Mouse (Mus musculus) hindbrain, postnatal 0 days (tissue): ENCODE measurements around the gene Twist1. TPM values are rescaled to one million over a fixed set of nuclear protein-coding genes. Genes with fewer than 3 reads are reported as not detected.

ENCODE experiments used
- ATAC-seq: fragments of 200-750 bp; cut with Nextera tagmentation; 2 replicates; pipeline ENCODE4 v1.8.0; 2017; ENCODE audit warnings: mild to moderate bottlenecking, moderate TSS enrichment, moderate library complexity
- DNase-seq: peaks from one replicate; pipeline ENCODE4 v3.0.0-alpha.2; 2015; ENCODE audit warnings: low spot score
- H3K27ac ChIP-seq: fragments of 300-500 bp; sonication (generic); 2 replicates; pipeline ENCODE4 v1.5.1; 2014; ENCODE audit warnings: mild to moderate bottlenecking
- H3K27me3 ChIP-seq: fragments of 300-500 bp; sonication (generic); 2 replicates; pipeline ENCODE4 v1.6.1; 2014; ENCODE audit warnings: low read length, mixed read lengths; ENCODE audit not compliant: insufficient read depth
- H3K36me3 ChIP-seq: fragments of 300-500 bp; sonication (generic); 2 replicates; pipeline ENCODE4 v1.6.1; 2014; ENCODE audit warnings: low read length, mixed read lengths; ENCODE audit not compliant: insufficient read depth
- H3K4me1 ChIP-seq: fragments of 300-500 bp; sonication (generic); 2 replicates; pipeline ENCODE4 v1.6.1; 2014; ENCODE audit warnings: antibody characterized with exemption, low read length, mixed read lengths; ENCODE audit not compliant: insufficient read depth
- H3K4me2 ChIP-seq: fragments of 300-500 bp; sonication (generic); 2 replicates; pipeline ENCODE4 v1.6.1; 2014; ENCODE audit warnings: low read depth, mild to moderate bottlenecking, low read length, moderate library complexity, mixed read lengths
- H3K4me3 ChIP-seq: fragments of 300-500 bp; sonication (generic); 2 replicates; pipeline ENCODE4 v1.5.1; 2014; ENCODE audit warnings: low read length
- H3K9ac ChIP-seq: fragments of 300-500 bp; sonication (generic); replicated peaks from 2 replicates; pipeline ENCODE4 v1.6.1; 2014; ENCODE audit warnings: mild to moderate bottlenecking, low read length, moderate library complexity, mixed read lengths
- H3K9me3 ChIP-seq: fragments of 300-500 bp; sonication (generic); 2 replicates; pipeline ENCODE4 v1.6.1; 2016; ENCODE audit warnings: low read length, mixed read lengths
- CTCF ChIP-seq: IDR thresholded peaks from 2 replicates; pipeline ENCODE4 v1.5.1; 2016; ENCODE audit warnings: antibody characterized with exemption, control low read depth, low read depth
- WGBS: fragments of 180-500 bp; shearing (Covaris S2); extraction: QIAGEN DNeasy Blood & Tissue Kit; methylation state at CpG from one replicate; pipeline ENCODE4 v1.1.7; 2014; 5-methylcytosine and 5-hydroxymethylcytosine counted together
- polyA plus RNA-seq: library from polyadenylated mRNA; unstranded; fragments of >200 nt; fragmentation: Nextera tagmentation; extraction: Ambion mirVana; gene quantifications from 2 replicates; pipeline ENCODE4 v1.2.1, GENCODE M21; 2015
- total RNA-seq: library from RNA; depleted of rRNA; stranded (reverse); fragments of >200 nt; gene quantifications from 2 replicates; pipeline ENCODE4 v1.2.3, GENCODE M21; 2014

Gene Twist1
- total and polyA plus RNA-seq, 2 experiments from 2014 or later: 1.1 to 3.7 TPM

DNA sequence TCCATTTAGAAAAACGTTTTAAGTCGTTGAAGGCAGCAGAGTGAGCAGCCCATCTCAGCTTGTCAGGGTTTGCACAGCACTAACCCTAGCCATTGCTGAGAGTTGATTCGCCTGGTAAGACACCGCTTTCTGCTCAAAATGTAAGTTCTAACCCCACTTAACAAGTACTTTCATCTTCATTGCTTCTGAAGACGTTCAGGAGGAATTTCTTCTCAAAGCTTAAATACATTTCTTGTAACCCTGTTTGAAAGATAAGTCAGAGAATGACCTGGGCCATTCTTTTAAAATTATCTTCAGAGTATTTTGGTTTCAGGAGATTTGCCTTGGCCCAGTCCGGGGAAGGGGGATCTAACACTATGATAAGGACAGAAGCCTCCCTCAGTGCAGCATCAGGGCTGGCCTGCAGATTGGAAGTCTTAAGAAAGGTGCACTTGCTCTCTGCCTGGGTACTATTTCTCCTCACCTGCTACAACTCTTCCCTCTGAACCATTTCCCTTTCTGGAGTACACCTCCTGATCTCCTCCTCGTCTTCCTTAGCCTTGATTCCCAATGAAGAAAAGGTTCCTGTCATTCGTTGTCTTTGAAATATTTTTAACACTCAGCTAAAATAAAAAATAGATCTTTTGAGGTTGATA lies 2.4 kb upstream of the Twist1 start:
- H3K27ac ChIP-seq: no peak overlapping the region
- peaks cover 52% of the 10 kb centered on the region for H3K27me3 ChIP-seq
- no peaks in the 10 kb centered on the region for H3K4me1 ChIP-seq
- ATAC-seq (no peak), DNase-seq (no peak)
- WGBS: 14% methylated on average over 8 of the region's 8 CpGs
- TF ChIP-seq CTCF: no peak
- H3K36me3 ChIP-seq: no peaks in the 10 kb centered on the region
- no peak overlapping the region for H3K4me2 ChIP-seq
- no peaks in the 10 kb centered on the region for H3K9me3 ChIP-seq
- H3K9ac ChIP-seq: no peak overlapping the region
- no peak overlapping the region for H3K4me3 ChIP-seq

DNA sequence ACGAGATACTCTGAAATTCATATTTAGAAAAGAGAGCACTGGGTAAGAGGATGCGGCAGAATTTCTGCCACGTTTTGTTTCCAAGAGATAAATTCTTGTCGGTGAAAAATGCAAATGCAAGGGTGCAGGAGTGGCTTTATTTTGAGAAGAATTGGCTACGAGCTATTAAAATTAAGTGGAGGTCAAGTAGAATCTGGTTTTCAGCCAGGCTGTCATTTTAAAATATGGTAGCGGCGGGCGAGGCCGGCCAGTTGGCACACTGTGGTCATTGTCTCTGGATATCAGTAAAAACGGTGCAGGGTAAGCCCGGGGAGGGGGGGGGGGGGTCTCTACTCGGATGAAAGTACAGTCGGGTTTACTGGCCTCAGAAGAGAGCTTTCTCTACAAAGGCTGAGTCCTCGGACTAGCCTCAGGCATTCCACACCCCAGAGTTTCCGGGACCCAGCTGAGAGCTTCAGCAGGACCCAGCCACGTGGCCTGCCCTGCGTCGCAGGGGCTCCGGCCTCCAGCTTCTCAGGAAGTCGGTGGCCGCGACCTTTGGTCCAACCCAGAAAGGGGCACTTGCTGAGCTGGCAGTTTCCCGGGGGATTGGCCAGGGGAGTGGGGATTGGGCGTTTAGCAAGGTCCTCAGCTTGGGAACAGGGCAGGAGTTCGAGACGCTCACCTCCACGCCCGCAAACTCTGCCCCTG lies 1.7 kb upstream of the Twist1 start:
- WGBS: 2% methylated on average over 28 of the region's 28 CpGs
- H3K9ac ChIP-seq: no peak overlapping the region
- H3K4me1 ChIP-seq: no peaks in the 10 kb centered on the region
- peaks cover 56% of the 10 kb centered on the region for H3K27me3 ChIP-seq
- no peaks in the 10 kb centered on the region for H3K36me3 ChIP-seq
- H3K27ac ChIP-seq: no peak overlapping the region
- DNase-seq (no peak), ATAC-seq (no peak)
- H3K9me3 ChIP-seq: no peaks in the 10 kb centered on the region
- no peak overlapping the region for H3K4me3 ChIP-seq
- TF ChIP-seq CTCF: no peak
- no peak overlapping the region for H3K4me2 ChIP-seq

DNA sequence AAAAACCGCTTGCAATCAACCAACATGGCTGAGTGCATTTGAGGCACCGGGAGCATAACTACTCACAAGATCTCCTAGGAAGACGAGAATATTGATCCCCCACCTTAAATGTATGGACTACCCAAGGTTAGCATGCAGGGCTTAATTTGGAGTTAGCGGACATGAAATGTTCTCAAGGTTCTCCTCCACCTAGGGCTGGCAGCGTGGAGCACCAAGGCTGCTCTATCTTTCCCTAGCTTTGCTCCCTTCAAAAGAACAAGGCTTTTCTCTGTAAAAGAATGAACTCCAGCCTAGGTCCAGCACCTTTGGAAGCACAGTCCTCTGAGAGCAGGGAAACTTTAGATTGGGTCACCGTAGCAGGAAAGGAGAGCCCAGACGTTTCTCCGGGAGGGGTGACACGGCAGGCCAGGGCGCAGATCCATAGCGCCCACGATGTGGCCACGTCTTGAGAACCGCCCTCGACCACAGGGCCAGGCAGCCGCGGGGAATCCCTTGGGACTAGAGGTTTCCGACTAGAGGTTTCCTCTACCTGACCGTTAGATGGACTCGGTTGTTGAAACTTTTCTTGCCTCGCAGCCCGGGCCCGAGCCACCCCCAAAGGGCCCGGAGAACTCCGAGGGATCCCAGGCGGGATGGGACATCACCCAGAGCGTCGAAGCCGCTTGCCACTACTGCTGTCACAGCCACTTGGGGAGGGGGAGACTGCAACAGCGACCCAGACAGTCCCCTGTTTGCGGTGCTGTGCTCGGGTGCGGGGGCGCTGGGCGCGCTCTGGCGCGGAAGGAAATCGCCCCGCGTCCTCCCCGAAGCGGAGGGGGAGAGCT lies 683 bp upstream of the Twist1 start:
- ATAC-seq: no peak
- Histone ChIP-seq H3K4me3 (peak overlapping the region; percentile 43), H3K4me1 (no peaks in the 10 kb centered on the region), H3K27ac (no peak overlapping the region; the same call in 1 of the 2 replicates), H3K27me3 (peaks cover 66% of the 10 kb centered on the region), H3K4me2 (peak overlapping the region; percentile 58), H3K9me3 (no peaks in the 10 kb centered on the region), H3K9ac (no peak overlapping the region), H3K36me3 (no peaks in the 10 kb centered on the region)
- WGBS: under 1% methylated on average over 43 of the region's 43 CpGs
- no peak for TF ChIP-seq CTCF
- DNase-seq: no peak

DNA sequence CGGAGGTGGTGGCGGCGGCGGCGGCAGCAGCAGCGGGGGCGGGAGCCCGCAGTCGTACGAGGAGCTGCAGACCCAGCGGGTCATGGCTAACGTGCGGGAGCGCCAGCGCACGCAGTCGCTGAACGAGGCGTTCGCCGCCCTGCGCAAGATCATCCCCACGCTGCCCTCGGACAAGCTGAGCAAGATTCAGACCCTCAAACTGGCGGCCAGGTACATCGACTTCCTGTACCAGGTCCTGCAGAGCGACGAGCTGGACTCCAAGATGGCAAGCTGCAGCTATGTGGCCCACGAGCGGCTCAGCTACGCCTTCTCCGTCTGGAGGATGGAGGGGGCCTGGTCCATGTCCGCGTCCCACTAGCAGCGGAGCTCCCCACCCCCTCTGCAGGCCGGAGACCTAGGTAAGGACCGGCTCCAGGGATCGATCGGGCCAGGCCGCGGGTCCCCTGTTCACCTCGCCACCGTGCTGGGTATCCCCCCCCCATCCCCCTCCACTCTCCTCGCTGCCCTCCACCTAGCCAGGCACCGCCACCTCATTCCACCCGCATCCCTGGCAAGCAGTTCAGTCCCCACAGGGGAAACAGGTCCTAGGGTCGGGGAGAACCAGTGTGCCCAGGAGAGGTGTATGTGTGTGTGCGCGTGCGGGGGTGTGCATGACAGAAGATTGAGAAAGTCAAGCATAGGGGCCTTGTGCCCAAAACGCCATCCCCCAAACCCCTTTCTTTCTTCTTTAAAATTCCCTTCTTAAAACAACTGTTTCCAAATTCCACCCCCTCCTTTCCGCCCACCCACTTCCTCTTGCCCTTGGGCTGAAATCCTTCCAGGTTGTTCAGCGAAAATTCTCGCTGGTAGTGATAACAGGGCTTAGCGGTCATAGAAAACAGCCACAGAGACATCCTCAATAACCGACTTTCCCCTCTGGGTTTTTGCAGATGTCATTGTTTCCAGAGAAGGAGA lies 1.0 kb downstream of the Twist1 start:
- Histone ChIP-seq H3K4me2 (peak overlapping the region; percentile 58), H3K27ac (no peak overlapping the region), H3K4me3 (peak overlapping the region; percentile 43), H3K9me3 (no peaks in the 10 kb centered on the region), H3K36me3 (no peaks in the 10 kb centered on the region), H3K27me3 (peaks cover 74% of the 10 kb centered on the region), H3K4me1 (no peaks in the 10 kb centered on the region), H3K9ac (0 out of 2 replicates have a peak overlapping the region, but pooled peaks have one; percentile 14)
- DNase-seq (no peak), ATAC-seq (peak; percentile 38)
- no peak for TF ChIP-seq CTCF
- under 1% methylated on average over 52 of the region's 56 CpGs for WGBS

DNA sequence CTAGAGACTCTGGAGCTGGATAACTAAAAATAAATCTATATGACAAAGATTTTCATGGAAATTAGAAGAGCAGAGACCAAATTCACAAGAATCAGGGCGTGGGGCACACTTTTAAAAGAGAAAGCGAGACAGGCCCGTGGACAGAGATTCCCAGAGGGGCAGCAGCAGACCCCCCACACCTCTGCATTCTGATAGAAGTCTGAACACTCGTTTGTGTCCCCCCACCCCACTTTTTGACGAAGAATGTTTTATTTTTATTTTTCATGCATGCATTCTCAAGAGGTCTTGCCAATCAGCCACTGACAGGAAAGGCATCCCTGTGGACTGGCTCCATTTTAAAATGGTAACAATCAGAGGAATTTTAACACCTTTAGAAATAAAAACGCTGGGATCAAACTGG lies 1.7 kb downstream of the Twist1 start:
- 3% methylated on average over 6 of the region's 6 CpGs for WGBS
- Histone ChIP-seq H3K9me3 (no peaks in the 10 kb centered on the region), H3K9ac (no peak overlapping the region), H3K27ac (no peak overlapping the region), H3K36me3 (no peaks in the 10 kb centered on the region), H3K4me2 (peak overlapping the region; percentile 58), H3K27me3 (peaks cover 74% of the 10 kb centered on the region), H3K4me3 (peak overlapping the region; percentile 43; the same call in 1 of the 2 replicates), H3K4me1 (no peaks in the 10 kb centered on the region)
- DNase-seq (no peak), ATAC-seq (no peak)
- no peak for TF ChIP-seq CTCF

DNA sequence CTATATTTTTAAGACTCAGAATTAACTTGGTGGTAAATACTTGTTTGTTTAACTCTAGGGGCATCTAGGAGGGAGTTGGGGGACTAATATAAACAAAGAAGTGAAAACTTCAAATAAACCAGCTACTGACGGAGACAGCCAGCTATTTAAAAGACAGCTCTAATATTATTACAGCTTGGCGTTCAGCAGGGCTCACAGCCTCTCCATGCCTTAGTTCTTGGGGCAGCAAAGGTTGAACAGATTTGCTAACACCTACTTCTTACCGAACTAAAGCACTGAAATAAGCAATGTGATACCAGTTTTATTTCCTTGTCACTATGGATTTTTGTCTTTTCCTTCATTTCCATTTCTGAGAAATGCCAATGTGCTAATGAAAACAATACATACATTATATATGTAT lies 2.4 kb downstream of the Twist1 start:
- peaks cover 75% of the 10 kb centered on the region for H3K27me3 ChIP-seq
- H3K4me1 ChIP-seq: no peaks in the 10 kb centered on the region
- no peak for DNase-seq
- H3K27ac ChIP-seq: no peak overlapping the region
- no peak overlapping the region for H3K9ac ChIP-seq
- ATAC-seq: no peak
- no peak overlapping the region for H3K4me2 ChIP-seq
- no peak for TF ChIP-seq CTCF
- H3K4me3 ChIP-seq: no peak overlapping the region
- H3K36me3 ChIP-seq: no peaks in the 10 kb centered on the region
- no peaks in the 10 kb centered on the region for H3K9me3 ChIP-seq
- WGBS: 6% methylated on average over 3 of the region's 3 CpGs
